Mouse (Mus musculus) adipose tissue, adult 10 weeks (tissue): ENCODE results near the gene Tmem74b. TPM values are rescaled to one million over a fixed set of nuclear protein-coding genes. Genes with fewer than 3 reads are reported as not detected.

Source experiments
- polyA plus RNA-seq: library from polyadenylated mRNA; stranded (reverse); fragments of 350-450 nt; fragmentation: Illumina TruSeq; extraction: RNeasy Lipid Tissue Mini Kit (QIAGEN cat#74804); gene quantifications from one replicate; pipeline ENCODE4 v1.2.3, GENCODE M21; 2014; ENCODE audit warnings: low read depth, low replicate concordance

The Tmem74b gene
- polyA plus RNA-seq: not detected

DNA sequence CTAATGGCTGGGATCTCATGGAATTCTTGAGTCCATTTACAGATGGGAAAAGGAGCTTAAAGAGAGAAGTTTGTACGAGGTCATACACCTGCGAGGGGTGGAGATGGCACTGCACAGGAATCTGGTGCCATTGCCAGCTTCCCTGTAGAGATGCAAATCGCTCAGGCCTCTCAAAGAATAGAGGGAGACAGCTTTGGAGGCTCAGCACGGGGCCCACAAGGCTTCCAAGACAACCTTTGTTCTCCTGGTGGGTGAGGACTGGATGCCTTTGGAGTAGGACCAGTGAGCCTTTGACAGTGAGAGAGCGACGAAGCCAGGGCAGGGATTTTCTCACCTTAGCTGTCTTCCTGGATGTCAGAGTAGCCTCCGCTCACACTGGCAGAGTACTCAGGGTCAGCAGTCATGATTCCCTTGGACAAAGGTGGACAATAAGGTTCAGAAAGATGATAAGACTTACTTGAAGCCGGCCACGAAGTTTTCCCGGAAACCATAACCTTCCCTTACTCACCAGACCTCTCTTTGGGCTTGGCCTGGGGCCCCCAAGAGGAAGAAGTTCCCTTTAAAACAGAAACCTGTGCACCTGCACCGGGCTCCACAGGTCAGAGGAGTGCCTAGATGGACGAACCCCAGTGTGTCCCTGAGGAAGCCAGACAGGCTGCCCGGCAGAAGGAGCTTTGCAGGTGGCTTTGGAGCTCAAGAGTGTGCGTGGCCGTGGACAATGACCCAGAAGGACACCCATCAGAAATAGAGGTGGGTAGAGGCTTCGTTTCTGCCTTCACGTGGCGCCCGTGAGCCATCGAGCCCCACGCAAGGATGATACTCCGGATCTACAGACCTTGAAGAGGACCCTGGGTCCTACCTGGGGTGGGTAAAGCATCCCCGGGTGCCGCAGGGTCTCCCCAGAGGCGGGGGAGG lies at the start of gene Tmem74b:
Gene Tmem74b, plus strand, starts transcription at position 778 of the 915 bp plus-strand sequence.

DNA sequence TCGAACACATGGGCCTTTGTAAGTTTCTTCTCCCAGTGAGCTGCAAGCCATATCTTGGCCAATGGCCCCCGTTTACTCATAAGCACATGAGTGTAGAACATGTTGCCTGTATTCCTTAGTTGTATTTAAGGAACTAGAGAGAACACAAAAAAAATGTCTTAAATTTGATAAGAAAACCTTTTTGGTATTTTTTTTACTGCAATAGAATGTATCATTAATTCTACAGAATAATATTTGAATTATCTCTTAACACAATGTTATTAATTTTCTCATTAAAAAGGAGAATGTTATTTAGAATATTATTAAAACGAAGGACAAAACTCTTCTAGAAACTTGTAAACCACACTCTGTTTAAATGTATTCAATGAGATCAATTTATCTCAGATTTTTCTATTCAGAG lies 33.4 kb upstream of the Tmem74b start, which contains the start of gene Rad21l:
Gene Rad21l, minus strand, starts transcription at position 101 of the 400 bp plus-strand sequence.

DNA sequence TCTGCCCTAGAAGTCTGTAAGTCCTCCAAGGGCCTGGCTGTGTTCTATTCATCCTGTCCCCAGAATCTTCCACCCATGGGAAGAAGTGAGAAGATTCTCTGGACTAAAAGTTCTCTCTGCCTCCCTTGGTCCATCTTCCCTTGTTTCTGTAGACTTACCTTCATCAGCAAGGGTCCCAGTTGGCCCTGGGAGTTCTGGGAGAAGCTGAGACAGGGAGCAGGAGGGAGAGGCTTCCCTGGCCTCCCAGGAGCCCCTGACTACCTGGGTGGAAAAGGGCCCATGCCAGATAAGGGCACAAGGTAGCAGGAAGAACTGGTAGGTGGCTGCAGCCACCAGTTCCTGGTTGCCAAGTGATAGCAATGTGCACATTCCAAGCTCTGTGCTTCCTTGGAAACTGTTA lies 42.0 kb downstream of the Tmem74b start, which contains the start of gene Psmf1:
Gene Psmf1, minus strand, starts transcription at position 342 of the 400 bp plus-strand sequence.

Other genes with a start within 250 kb of the Tmem74b start
- gene 4921509C19Rik, start 225.9 kb upstream of the Tmem74b start, polyA plus RNA-seq: 0.34 TPM
- gene Nsfl1c, start 207.8 kb upstream of the Tmem74b start, polyA plus RNA-seq: 113 TPM
- gene Fkbp1a, start 159.5 kb upstream of the Tmem74b start, polyA plus RNA-seq: 242 TPM
- 16.0 TPM for gene Sdcbp2, start 129.4 kb upstream of the Tmem74b start, polyA plus RNA-seq
- 2.2 TPM for gene Snph, start 69.4 kb upstream of the Tmem74b start, polyA plus RNA-seq
- gene Rad21l, start 33.5 kb upstream of the Tmem74b start, polyA plus RNA-seq: not detected
- gene Psmf1, start 42.2 kb downstream of the Tmem74b start, polyA plus RNA-seq: 44.7 TPM
- not detected for gene Rspo4, start 140.9 kb downstream of the Tmem74b start, polyA plus RNA-seq
- gene Angpt4, start 209.2 kb downstream of the Tmem74b start, polyA plus RNA-seq: 14.7 TPM